Mouse (Mus musculus) liver, embryonic 11.5 days (tissue): ENCODE measurements at regions not wholly inside any gene's neighbourhood (a gene's known extent, or its start where the extent isn't known, plus 50 kb on each side); places are given as distances from the start of the nearest gene placed in this dataset.

Experiments used
- ATAC-seq: fragments of 200-750 bp; cut with Nextera tagmentation; replicated peaks from 2 replicates; pipeline ENCODE4 v1.8.0; 2017; ENCODE audit warnings: moderate number of reproducible peaks, mild to moderate bottlenecking, moderate TSS enrichment, moderate library complexity; ENCODE audit not compliant: low FRiP score
- DNase-seq: peaks from one replicate; pipeline ENCODE4 v3.0.0-alpha.2; 2017; ENCODE audit warnings: low spot score
- H3K27ac ChIP-seq: fragments of 300-500 bp; sonication (generic); 2 replicates; pipeline ENCODE4 v1.5.1; 2014; ENCODE audit warnings: mild to moderate bottlenecking, low read depth, low read length, control low read depth
- H3K27me3 ChIP-seq: fragments of 300-500 bp; sonication (generic); replicated peaks from 2 replicates; pipeline ENCODE4 v1.6.1; 2014; ENCODE audit warnings: low read length, mixed read lengths; ENCODE audit not compliant: control insufficient read depth, insufficient read depth
- H3K36me3 ChIP-seq: fragments of 300-500 bp; sonication (generic); 2 replicates; pipeline ENCODE4 v1.6.1; 2014; ENCODE audit warnings: mild to moderate bottlenecking, low read length, moderate library complexity, mixed read lengths; ENCODE audit not compliant: control insufficient read depth, insufficient read depth
- H3K4me1 ChIP-seq: fragments of 300-500 bp; sonication (generic); replicated peaks from 2 replicates; pipeline ENCODE4 v1.6.1; 2014; ENCODE audit warnings: low read length, mixed read lengths; ENCODE audit not compliant: control insufficient read depth, insufficient read depth
- H3K4me2 ChIP-seq: fragments of 300-500 bp; sonication (generic); 2 replicates; pipeline ENCODE4 v1.6.1; 2014; ENCODE audit warnings: mild to moderate bottlenecking, control low read depth, moderate library complexity
- H3K4me3 ChIP-seq: fragments of 300-500 bp; sonication (generic); 2 replicates; pipeline ENCODE4 v1.5.1; 2014; ENCODE audit warnings: low read depth, low read length, control low read depth
- H3K9ac ChIP-seq: fragments of 300-500 bp; sonication (generic); 2 replicates; pipeline ENCODE4 v1.6.1; 2014; ENCODE audit warnings: low read depth, low read length, control low read depth
- H3K9me3 ChIP-seq: fragments of 300-500 bp; sonication (generic); 2 replicates; pipeline ENCODE4 v1.6.1; 2016; ENCODE audit warnings: low read length, inconsistent platforms, mixed read lengths; ENCODE audit not compliant: control insufficient read depth
- WGBS: fragments of 180-500 bp; shearing (Covaris S2); extraction: QIAGEN DNeasy Blood & Tissue Kit; methylation state at CpG from one replicate; pipeline ENCODE4 v1.1.7; 2014; 5-methylcytosine and 5-hydroxymethylcytosine counted together

DNA sequence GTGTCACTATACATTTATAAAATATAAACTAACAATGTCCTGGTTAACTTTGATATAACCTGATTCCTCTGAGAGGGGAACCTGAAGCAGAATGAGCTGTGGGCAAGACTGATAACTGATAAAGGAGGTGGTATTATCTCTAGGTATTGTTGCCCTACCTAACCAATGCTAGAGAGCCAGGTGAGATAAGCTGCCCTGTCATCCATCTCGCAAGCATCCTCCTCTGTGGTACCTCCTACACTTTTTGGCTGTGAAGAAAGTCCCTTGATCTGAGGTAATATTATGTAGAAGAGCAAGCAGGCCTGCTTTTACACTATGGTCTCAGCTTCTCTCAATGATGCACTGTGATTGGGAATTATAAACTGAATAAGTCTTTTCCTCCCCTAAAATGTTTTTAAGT is 87.2 kb upstream of the Tent5a start:
- H3K36me3 ChIP-seq: no peaks in the 10 kb centered on the region
- H3K4me2 ChIP-seq: no peak overlapping the region
- ATAC-seq (no peak), DNase-seq (no peak)
- H3K9ac ChIP-seq: no peak overlapping the region
- whole genome bisulfite sequencing: 72% methylated on average over 1 of the region's 1 CpGs
- H3K9me3 ChIP-seq: no peaks in the 10 kb centered on the region
- peaks cover 7% of the 10 kb centered on the region for H3K4me1 ChIP-seq
- no peak overlapping the region for H3K4me3 ChIP-seq
- no peak overlapping the region for H3K27ac ChIP-seq
- no peaks in the 10 kb centered on the region for H3K27me3 ChIP-seq

DNA sequence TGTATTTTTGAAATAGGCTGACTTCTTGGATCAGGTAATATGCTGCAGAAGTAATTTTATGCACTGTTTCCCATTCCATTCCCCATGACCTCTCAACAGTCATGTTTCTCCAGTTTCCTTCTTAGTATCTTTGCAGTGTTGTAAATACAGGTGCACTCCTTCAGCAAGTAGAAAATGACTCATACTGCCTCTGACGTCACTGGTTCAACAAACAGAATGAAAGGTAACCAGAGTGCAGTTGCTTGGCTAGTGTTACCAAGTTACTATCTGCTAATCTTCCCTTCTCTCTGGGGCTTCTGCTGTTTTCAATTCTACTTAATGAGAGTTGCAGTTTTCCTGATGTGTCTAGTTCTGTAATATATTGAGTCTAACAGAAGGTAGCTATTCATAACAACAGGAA is 86.7 kb upstream of the Tent5a start:
- WGBS: 39% methylated on average over 1 of the region's 1 CpGs
- DNase-seq: no peak
- Histone ChIP-seq H3K4me2 (no peak overlapping the region), H3K4me1 (peaks cover 7% of the 10 kb centered on the region), H3K9me3 (no peaks in the 10 kb centered on the region), H3K4me3 (no peak overlapping the region), H3K36me3 (no peaks in the 10 kb centered on the region), H3K9ac (no peak overlapping the region), H3K27ac (no peak overlapping the region), H3K27me3 (no peaks in the 10 kb centered on the region)
- ATAC-seq: no peak

DNA sequence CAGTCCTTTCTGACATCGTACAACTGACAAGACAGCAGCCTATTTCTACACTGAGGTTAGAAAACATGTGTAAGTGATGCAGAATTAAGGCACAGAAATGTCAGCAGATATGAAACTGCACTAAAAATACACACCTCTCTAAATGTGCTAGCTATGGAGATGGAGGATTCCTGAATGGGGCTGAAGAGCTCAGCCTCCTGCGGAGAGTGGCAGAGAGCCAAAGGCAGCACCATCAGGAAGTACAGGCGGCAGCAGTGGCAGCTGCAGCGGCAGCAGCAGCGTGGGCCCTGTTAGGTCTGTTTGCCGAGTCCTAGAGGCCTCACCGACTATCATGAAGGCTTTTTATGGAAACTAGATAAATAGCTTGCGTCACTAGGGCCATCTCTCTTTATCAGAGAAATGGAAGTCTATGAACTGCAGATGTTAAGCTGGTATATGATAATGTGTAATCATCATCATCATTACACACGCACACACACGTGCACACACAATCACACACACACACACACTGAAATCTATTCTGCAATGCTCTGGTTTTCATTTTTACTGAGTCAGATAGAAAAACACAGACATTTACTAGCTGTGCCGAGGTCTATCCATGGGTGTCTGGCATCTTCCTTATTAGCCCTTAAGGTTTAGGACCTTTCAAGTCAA is 83.6 kb upstream of the Tent5a start:
- Histone ChIP-seq H3K27ac (no peak overlapping the region), H3K9me3 (no peaks in the 10 kb centered on the region), H3K27me3 (no peaks in the 10 kb centered on the region), H3K9ac (no peak overlapping the region), H3K36me3 (no peaks in the 10 kb centered on the region), H3K4me3 (no peak overlapping the region), H3K4me2 (no peak overlapping the region), H3K4me1 (peaks cover 7% of the 10 kb centered on the region)
- DNase-seq: no peak
- 38% methylated on average over 11 of the region's 11 CpGs for WGBS
- peak; percentile 54; the same call in 1 of the 2 replicates for ATAC-seq

DNA sequence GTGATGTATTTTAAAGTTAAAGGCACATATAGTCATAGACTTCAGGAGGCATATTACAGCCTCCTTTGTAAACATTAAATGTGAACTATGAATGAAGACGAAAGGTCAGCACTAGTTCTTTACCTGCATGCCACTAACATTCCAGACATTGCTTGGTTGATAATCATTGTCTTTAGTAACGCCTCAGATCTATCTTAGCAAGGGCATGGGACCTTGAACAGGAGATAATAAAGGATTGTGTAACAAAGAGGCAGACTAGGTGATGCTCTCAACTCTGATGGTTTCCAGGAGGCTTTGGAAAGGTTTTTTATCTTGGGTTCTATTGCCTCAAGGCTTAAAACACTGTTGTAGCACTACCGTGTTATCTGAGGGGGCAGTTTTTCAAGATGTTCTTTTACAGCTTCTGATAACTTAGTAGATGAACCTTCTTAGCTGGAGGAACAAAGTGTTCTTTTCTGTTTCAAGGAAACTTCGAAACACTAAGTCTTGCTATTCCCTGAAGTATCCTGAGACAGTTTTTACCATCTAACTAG is 82.9 kb upstream of the Tent5a start:
- no peak for DNase-seq
- WGBS: 56% methylated on average over 4 of the region's 4 CpGs
- Histone ChIP-seq H3K27me3 (no peaks in the 10 kb centered on the region), H3K27ac (no peak overlapping the region), H3K9me3 (no peaks in the 10 kb centered on the region), H3K36me3 (no peaks in the 10 kb centered on the region), H3K4me3 (no peak overlapping the region), H3K4me2 (no peak overlapping the region), H3K9ac (no peak overlapping the region), H3K4me1 (peaks cover 7% of the 10 kb centered on the region)
- ATAC-seq: no peak

DNA sequence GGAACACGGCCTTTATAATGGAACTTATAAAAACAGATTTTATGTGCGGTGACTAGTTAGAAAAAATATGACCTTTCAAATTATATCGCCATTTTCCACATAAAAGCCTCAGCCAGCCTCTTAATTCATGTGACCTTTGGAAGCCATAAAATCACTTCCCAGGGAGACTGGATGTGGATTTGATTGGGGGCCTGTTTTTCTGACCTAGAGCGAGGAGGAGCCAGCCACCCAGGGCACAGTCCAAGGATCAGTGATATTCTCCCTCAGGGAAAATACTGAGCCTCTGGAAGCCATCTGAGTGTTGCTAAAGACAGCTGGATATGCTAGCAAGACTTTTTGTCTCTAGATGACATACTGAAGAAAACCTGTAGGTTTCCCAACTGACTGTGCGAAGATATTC is 81.3 kb upstream of the Tent5a start:
- H3K36me3 ChIP-seq: no peaks in the 10 kb centered on the region
- H3K9me3 ChIP-seq: no peaks in the 10 kb centered on the region
- peaks cover 7% of the 10 kb centered on the region for H3K4me1 ChIP-seq
- H3K27ac ChIP-seq: no peak overlapping the region
- no peak overlapping the region for H3K9ac ChIP-seq
- no peak overlapping the region for H3K4me3 ChIP-seq
- WGBS: 82% methylated on average over 5 of the region's 5 CpGs
- ATAC-seq: no peak
- no peaks in the 10 kb centered on the region for H3K27me3 ChIP-seq
- H3K4me2 ChIP-seq: no peak overlapping the region
- no peak for DNase-seq

DNA sequence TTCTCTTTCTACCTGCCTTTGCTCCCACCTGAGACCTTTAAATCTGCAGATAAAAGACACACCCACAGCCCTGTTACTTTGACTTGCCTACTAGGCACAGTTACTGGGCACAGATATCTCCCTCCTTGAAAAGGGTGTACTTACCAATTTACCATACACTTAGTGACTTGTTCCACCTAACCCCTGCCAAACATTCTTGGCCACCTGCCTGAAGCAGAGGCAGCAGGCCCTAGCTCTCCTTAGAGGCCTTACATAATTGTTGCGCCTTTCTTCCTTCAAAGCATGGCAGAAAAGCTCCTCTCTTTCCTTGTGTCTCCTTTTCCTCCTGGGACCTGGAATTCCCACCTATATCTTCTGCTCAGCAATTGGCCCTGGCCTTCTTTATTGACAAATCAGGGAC is 80.4 kb upstream of the Tent5a start:
- H3K27me3 ChIP-seq: no peaks in the 10 kb centered on the region
- no peak overlapping the region for H3K4me3 ChIP-seq
- ATAC-seq: no peak
- no peak overlapping the region for H3K27ac ChIP-seq
- H3K4me2 ChIP-seq: no peak overlapping the region
- no peak for DNase-seq
- no peaks in the 10 kb centered on the region for H3K36me3 ChIP-seq
- no peaks in the 10 kb centered on the region for H3K9me3 ChIP-seq
- H3K4me1 ChIP-seq: peaks cover 7% of the 10 kb centered on the region
- H3K9ac ChIP-seq: no peak overlapping the region
- 93% methylated on average over 1 of the region's 1 CpGs for WGBS

DNA sequence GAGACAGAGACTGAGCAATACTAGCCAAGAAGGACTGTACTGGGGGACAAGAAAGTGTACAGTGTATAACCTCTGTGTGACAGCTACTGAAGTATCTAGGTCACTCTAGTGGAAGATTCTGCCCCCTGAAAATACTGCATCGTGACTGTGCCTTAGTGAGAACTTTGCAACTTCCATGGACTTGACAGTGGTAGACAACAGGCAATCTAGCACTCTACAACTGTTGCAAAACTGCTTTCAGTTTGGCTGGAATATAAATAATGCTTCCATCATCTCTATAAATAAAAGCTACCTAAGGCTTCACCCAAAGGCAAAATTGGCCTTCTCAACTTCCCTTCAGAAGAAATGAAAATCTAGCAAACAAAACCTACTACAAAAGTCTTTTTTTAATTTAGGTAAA is 74.6 kb upstream of the Tent5a start:
- Histone ChIP-seq H3K9ac (no peak overlapping the region), H3K4me3 (no peak overlapping the region), H3K4me2 (no peak overlapping the region), H3K9me3 (no peaks in the 10 kb centered on the region), H3K27me3 (no peaks in the 10 kb centered on the region), H3K27ac (no peak overlapping the region), H3K36me3 (no peaks in the 10 kb centered on the region), H3K4me1 (no peaks in the 10 kb centered on the region)
- 73% methylated on average over 1 of the region's 1 CpGs for WGBS
- DNase-seq: no peak
- ATAC-seq: no peak

DNA sequence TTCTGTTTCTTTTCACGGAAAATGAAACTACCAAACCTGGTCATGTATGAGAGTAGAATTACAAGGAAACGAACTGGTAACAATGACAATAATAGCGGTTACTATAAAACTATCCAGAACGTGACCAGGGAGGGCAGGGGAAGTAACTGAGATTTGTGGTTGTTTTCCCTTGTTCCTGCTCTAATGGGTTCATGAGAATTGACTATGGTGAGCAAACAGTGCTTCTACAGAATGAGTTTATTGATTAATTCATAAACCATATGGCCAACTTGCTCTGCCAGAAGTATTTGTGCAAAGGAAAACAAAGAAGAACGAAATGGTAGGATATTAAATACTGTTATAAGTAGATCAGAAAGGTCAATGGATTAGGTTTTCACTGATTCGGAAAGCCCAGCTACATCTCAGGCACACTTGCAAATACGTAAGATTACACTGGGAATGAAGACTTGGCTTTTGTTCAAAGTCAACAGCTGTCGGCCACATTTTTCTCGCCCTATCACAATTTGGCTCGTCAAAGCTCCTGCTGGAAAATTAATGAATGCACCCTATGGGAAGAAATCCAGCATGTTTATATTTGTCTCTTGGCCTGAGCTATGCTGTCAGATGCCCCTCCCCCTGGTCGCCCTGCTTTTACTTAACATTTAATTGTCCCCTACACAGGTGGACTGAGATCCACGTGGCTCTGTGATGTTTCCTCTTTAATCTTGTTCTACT is 73.6 kb upstream of the Tent5a start:
- Histone ChIP-seq H3K9ac (no peak overlapping the region), H3K36me3 (no peaks in the 10 kb centered on the region), H3K4me3 (no peak overlapping the region), H3K27ac (no peak overlapping the region), H3K27me3 (no peaks in the 10 kb centered on the region), H3K4me2 (no peak overlapping the region), H3K9me3 (no peaks in the 10 kb centered on the region), H3K4me1 (no peaks in the 10 kb centered on the region)
- WGBS: 68% methylated on average over 12 of the region's 12 CpGs
- ATAC-seq: no peak
- DNase-seq: no peak

DNA sequence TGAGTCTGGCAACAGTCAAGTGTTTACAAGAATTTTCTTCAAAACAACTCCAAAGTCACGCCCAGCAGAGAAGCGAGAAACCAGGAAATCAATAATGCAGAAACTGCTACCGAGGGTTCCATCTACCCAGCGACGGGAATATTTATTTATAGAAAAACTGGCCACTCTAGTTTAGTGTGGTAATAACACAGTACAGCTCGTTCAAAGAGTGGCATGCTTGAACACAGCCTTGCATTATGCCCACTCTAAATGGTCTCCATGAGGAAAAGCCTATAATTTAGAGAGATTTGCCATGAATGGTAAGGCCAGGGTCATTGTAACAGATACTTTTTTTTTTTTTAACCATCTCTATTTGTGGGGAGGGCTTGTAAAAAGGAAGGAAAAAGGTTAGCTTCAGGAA is 67.8 kb upstream of the Tent5a start:
- no peak overlapping the region for H3K9ac ChIP-seq
- H3K27me3 ChIP-seq: no peaks in the 10 kb centered on the region
- H3K27ac ChIP-seq: no peak overlapping the region
- ATAC-seq (no peak), DNase-seq (no peak)
- H3K4me1 ChIP-seq: no peaks in the 10 kb centered on the region
- H3K9me3 ChIP-seq: no peaks in the 10 kb centered on the region
- no peak overlapping the region for H3K4me2 ChIP-seq
- no peak overlapping the region for H3K4me3 ChIP-seq
- WGBS: 70% methylated on average over 6 of the region's 6 CpGs
- H3K36me3 ChIP-seq: no peaks in the 10 kb centered on the region
